Mouse (Mus musculus): ENCODE measurements at regions not wholly inside any gene's neighbourhood (a gene's known extent, or its start where the extent isn't known, plus 50 kb on each side); places are given as distances from the start of the nearest gene placed in this dataset.

GRCm38 (mm10) chr3:131056893-131057660 lies 53.2 kb upstream of the Lef1 start:
- DNase-seq (ENCODE audit: low spot score in 2 of 2) = no peak

- DNase-seq (ENCODE audit: low spot score in 2 of 2) = no peak
These were observed 55.9 kb upstream of the Lef1 start for GRCm38 (mm10) chr3:131054241-131054972.

GRCm38 (mm10) chr3:131047716-131048115 lies 62.6 kb upstream of the Lef1 start:
- DNase-seq (ENCODE audit: low spot score in 2 of 2) = no peak

- no peak for DNase-seq (ENCODE audit: low spot score in 2 of 2)
These were observed 63.9 kb upstream of the Lef1 start for GRCm38 (mm10) chr3:131046412-131046811.

GRCm38 (mm10) chr3:131040214-131040825 lies 70.0 kb upstream of the Lef1 start:
- no peak for DNase-seq (ENCODE audit: low spot score in 2 of 2)

GRCm38 (mm10) chr3:131037095-131037494 lies 73.2 kb upstream of the Lef1 start:
- no peak for DNase-seq (ENCODE audit: low spot score in 2 of 2)

GRCm38 (mm10) chr3:131034774-131035173 lies 75.5 kb upstream of the Lef1 start:
- DNase-seq (ENCODE audit: low spot score in 2 of 2) = no peak

- no peak for DNase-seq (ENCODE audit: low spot score in 2 of 2)
These were observed 83.9 kb upstream of the Lef1 start for GRCm38 (mm10) chr3:131026336-131026735.

- no peak for DNase-seq (ENCODE audit: low spot score in 2 of 2)
These were observed 90.9 kb upstream of the Lef1 start for GRCm38 (mm10) chr3:131019163-131019956.

GRCm38 (mm10) chr3:131017899-131018298 lies 92.4 kb upstream of the Lef1 start:
- DNase-seq (ENCODE audit: low spot score in 2 of 2) = no peak

- no peak for DNase-seq (ENCODE audit: low spot score in 2 of 2)
These were observed 94.2 kb upstream of the Lef1 start for GRCm38 (mm10) chr3:131016104-131016503.

GRCm38 (mm10) chr3:131014092-131014716 lies 96.1 kb upstream of the Lef1 start:
- no peak for DNase-seq (ENCODE audit: low spot score in 2 of 2)

GRCm38 (mm10) chr3:131000701-131001100 lies 109.6 kb upstream of the Lef1 start:
- DNase-seq (ENCODE audit: low spot score in 2 of 2) = no peak

GRCm38 (mm10) chr3:131000252-131000651 lies 110.0 kb upstream of the Lef1 start:
- DNase-seq (ENCODE audit: low spot score in 2 of 2) = no peak

- DNase-seq (ENCODE audit: low spot score in 2 of 2) = no peak
These were observed 110.5 kb upstream of the Lef1 start for GRCm38 (mm10) chr3:130999818-131000217.

- DNase-seq (ENCODE audit: low spot score in 2 of 2) = no peak
These were observed 111.8 kb upstream of the Lef1 start for GRCm38 (mm10) chr3:130998433-130998832.

- no peak for DNase-seq (ENCODE audit: low spot score in 2 of 2)
These were observed 113.5 kb upstream of the Lef1 start for GRCm38 (mm10) chr3:130996786-130997185.

GRCm38 (mm10) chr3:130991971-130992370 lies 118.3 kb upstream of the Lef1 start:
- DNase-seq (ENCODE audit: low spot score in 2 of 2) = no peak

- no peak for DNase-seq (ENCODE audit: low spot score in 2 of 2)
These were observed 123.6 kb upstream of the Lef1 start for GRCm38 (mm10) chr3:130986708-130987107.

GRCm38 (mm10) chr3:130986101-130986500 lies 124.2 kb upstream of the Lef1 start:
- DNase-seq (ENCODE audit: low spot score in 2 of 2) = no peak

GRCm38 (mm10) chr3:130981566-130981965 lies 128.7 kb upstream of the Lef1 start:
- no peak for DNase-seq (ENCODE audit: low spot score in 2 of 2)

Measured in urinary bladder, adult 18-20 months (tissue).